11 mouse cellular contexts compared by ENCODE assay signal in the genomic region with DNA sequence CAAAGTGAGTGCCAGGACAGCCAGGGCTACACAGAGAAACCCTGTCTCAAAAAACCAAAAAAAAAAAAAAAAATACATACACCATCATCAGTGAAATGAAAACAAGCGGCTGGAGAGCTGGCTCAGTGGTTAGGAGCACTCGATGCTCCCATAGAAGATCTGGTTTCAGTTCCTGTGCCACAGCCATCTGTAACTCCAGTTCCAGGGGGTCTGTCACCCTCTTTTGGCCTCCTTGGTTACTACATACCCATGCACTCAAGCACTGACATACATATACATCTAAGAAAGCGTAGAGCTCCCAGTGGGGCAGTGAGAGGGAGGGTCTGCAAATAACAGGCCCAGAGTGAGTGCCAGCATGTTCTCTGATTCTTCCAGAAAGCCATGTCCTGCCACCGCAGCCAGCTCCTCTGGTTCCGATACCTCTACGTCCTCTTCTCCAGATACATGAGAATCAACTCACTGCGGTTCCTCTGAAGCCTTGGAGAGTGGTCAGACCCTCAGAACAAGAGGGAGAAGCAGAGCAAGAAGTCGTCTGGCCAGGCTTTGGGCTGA.
"Had no signal": no experiment of that assay in that cellular context is flagged by ENCODE, and none has a peak within 500 bp of the region (broad histone marks: within the 10 kb centered on the region; RNA-seq: fewer than 3 reads in every experiment).

No protein-coding gene starts in this region.

- H3K9me3 ChIP-seq: limb, embryonic 10.5 days; lung, embryonic 15.5 days; midbrain, embryonic 10.5 days; neural tube, embryonic 12.5 days had no signal

- DNase-seq: kidney, postnatal 10 days; lung, postnatal 14 days; midbrain, embryonic 14.5 days; retina, postnatal 1 day; right cerebral cortex, postnatal 14 days had no signal

- H3K4me2 ChIP-seq: liver, embryonic 11.5 days; lung, embryonic 15.5 days; neural tube, embryonic 12.5 days had no signal

- H3K27ac ChIP-seq: left cerebral cortex, adult 2 months; limb, embryonic 10.5 days; lung, embryonic 15.5 days; neural tube, embryonic 12.5 days had no signal

- H3K9ac ChIP-seq: lung, embryonic 15.5 days; neural tube, embryonic 12.5 days had no signal

- H3K36me3 ChIP-seq: lung, embryonic 15.5 days had no signal

- H3K4me3 ChIP-seq: left cerebral cortex, adult 2 months; limb, embryonic 10.5 days; lung, embryonic 15.5 days; midbrain, embryonic 10.5 days; neural tube, embryonic 12.5 days had no signal

- H3K27me3 ChIP-seq: lung, embryonic 15.5 days; neural tube, embryonic 12.5 days had no signal

- H3K4me1 ChIP-seq: lung, embryonic 15.5 days; neural tube, embryonic 12.5 days had no signal
